In the genomic region with DNA sequence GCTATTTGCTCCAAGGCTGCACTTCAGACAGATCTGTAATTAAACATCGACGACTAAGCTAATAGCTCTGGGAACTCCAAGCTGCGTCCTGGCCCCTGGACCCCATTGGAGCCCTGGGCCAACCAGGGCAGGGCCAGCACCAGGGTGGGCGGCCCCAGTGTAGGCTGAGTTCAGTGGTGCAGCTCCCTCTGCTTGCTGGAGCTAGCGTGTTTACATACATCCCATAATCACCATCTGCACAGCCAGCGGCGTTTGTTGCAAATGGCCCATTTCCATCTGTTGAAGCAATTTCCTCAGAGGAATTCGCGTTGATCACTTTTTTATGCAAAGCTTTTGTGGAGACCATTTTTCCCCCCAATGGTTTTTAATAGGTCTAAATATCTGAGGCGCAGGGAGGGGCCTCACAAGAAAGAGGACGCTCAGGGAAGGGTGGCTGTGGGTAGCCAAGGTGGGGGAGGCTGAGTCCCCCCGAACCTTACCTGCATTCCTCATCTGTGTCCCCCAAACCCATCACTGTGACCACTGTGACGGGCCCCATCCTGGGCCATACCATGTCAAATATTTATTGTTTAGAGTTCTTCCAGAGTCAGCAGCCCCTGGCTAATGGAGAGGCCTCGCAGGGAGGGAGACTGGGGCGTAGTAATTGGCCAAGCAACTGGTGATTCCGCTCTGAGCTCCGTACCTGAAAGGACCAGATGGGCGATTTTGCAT, we compare ENCODE assay signal across 10 mouse cellular contexts.
DNase-seq lines count a peak whose midpoint lies in the region; ATAC-seq and TF ChIP-seq lines count a peak whose summit lies in the region.
"Had no signal": no experiment of that assay in that cellular context is flagged by ENCODE, and none has a peak within 500 bp of the region (broad histone marks: within the 10 kb centered on the region; RNA-seq: fewer than 3 reads in every experiment).

No protein-coding gene starts in this region.

- H3K36me3 ChIP-seq in hindbrain, embryonic 15.5 days = no peaks in the 10 kb centered on the region
- no peaks in the 10 kb centered on the region for H3K36me3 ChIP-seq in midbrain, embryonic 16.5 days (ENCODE audit: control insufficient read depth, insufficient read depth, low read length)
- H3K36me3 ChIP-seq: liver, embryonic 12.5 days had no signal

- H3K9ac ChIP-seq in hindbrain, embryonic 15.5 days = no peak overlapping the region
- H3K9ac ChIP-seq in midbrain, embryonic 16.5 days (ENCODE audit: low read depth, low read length) = no peak overlapping the region
- H3K9ac ChIP-seq: liver, embryonic 12.5 days had no signal

- H3K4me3 ChIP-seq in hindbrain, embryonic 15.5 days = no peak overlapping the region
- no peak overlapping the region for H3K4me3 ChIP-seq in midbrain, embryonic 16.5 days (ENCODE audit: low read depth, low read length)
- no peak overlapping the region for H3K4me3 ChIP-seq in cerebellum, adult 2 months (replicated peaks; ENCODE audit: insufficient read depth, low read depth, low read length)
- H3K4me3 ChIP-seq: liver, embryonic 12.5 days had no signal

- no peaks in the 10 kb centered on the region for H3K27me3 ChIP-seq in hindbrain, embryonic 15.5 days
- no peaks in the 10 kb centered on the region for H3K27me3 ChIP-seq in midbrain, embryonic 16.5 days (ENCODE audit: control insufficient read depth, insufficient read depth, low read depth, low read length)
- no peaks in the 10 kb centered on the region for H3K27me3 ChIP-seq in cerebellum, adult 2 months (ENCODE audit: control insufficient read depth, insufficient read depth, low read length)

- no peak for TF ChIP-seq CTCF in brain, embryonic 14.5 days (IDR thresholded peaks at IDR 0.05; ENCODE audit: borderline replicate concordance, extremely low read depth, insufficient read depth, insufficient read length)
- no peak for TF ChIP-seq CTCF in cerebellum, adult 2 months (IDR thresholded peaks at IDR 0.05; ENCODE audit: borderline replicate concordance, insufficient read depth, low read depth, low read length)

- DNase-seq in embryo, embryonic 11 days = peak; percentile 47
- DNase-seq in embryo, embryonic 10 days (ENCODE audit: low spot score) = no peak
- DNase-seq in brain, embryonic 14.5 days (ENCODE audit: low read depth) = peak; percentile 94
- no peak for DNase-seq in heart, adult 9 months (ENCODE audit: low spot score in 2 of 2)
- DNase-seq in cerebellum, adult 11 months = no peak
- no peak for DNase-seq in cerebellum, adult 2 months
- DNase-seq: heart, adult 18-20 months had no signal

- H3K9me3 ChIP-seq in hindbrain, embryonic 15.5 days = no peaks in the 10 kb centered on the region
- H3K9me3 ChIP-seq in midbrain, embryonic 16.5 days (replicated peaks; ENCODE audit: control insufficient read depth, low read length, poor library complexity, severe bottlenecking) = no peaks in the 10 kb centered on the region
- H3K9me3 ChIP-seq: liver, embryonic 12.5 days had no signal

- 17% methylated on average over 18 of the region's 18 CpGs for WGBS in hindbrain, embryonic 15.5 days
- WGBS in midbrain, embryonic 16.5 days = 34% methylated on average over 18 of the region's 18 CpGs
- WGBS in cerebellum, adult 2 months = 33% methylated on average over 18 of the region's 18 CpGs

- TF ChIP-seq POLR2A in brain, embryonic 14.5 days (IDR thresholded peaks at IDR 0.05; ENCODE audit: borderline replicate concordance, extremely low read depth, insufficient read depth, insufficient read length, poor library complexity, severe bottlenecking) = no peak
- no peak for TF ChIP-seq POLR2A in cerebellum, adult 2 months (IDR thresholded peaks at IDR 0.05; ENCODE audit: borderline replicate concordance, insufficient read depth, low read length)

- peak overlapping the region; percentile 63 for H3K27ac ChIP-seq in hindbrain, embryonic 15.5 days (replicated peaks)
- H3K27ac ChIP-seq in midbrain, embryonic 16.5 days (ENCODE audit: low read length) = 0 out of 2 replicates have a peak overlapping the region, but pooled peaks have one; percentile 28
- H3K27ac ChIP-seq in cerebellum, adult 2 months (ENCODE audit: insufficient read depth, low read length) = no peak overlapping the region
- H3K27ac ChIP-seq: liver, embryonic 12.5 days had no signal

- peak overlapping the region; percentile 4; the same call in 1 of the 2 replicates for H3K4me2 ChIP-seq in hindbrain, embryonic 15.5 days
- no peak overlapping the region for H3K4me2 ChIP-seq in midbrain, embryonic 16.5 days (ENCODE audit: low read length)
- H3K4me2 ChIP-seq: liver, embryonic 12.5 days had no signal

- H3K4me1 ChIP-seq in hindbrain, embryonic 15.5 days (replicated peaks) = peaks cover 37% of the 10 kb centered on the region
- peaks cover 24% of the 10 kb centered on the region for H3K4me1 ChIP-seq in midbrain, embryonic 16.5 days (ENCODE audit: control insufficient read depth, insufficient read depth, low read length)
- no peaks in the 10 kb centered on the region for H3K4me1 ChIP-seq in cerebellum, adult 2 months (ENCODE audit: control insufficient read depth, insufficient read depth, low read length)
- H3K4me1 ChIP-seq: liver, embryonic 12.5 days had no signal

- ATAC-seq in hindbrain, embryonic 15.5 days (ENCODE audit: low FRiP score, low read depth) = peak; percentile 66
- no peak; the same call in 1 of the 2 replicates for ATAC-seq in midbrain, embryonic 16.5 days
- ATAC-seq: liver, embryonic 12.5 days had no signal

Comparison
In these comparisons a context has a peak if more than half of its experiments do, and no peak if none do; other contexts are left out.
1. DNase-seq: peak in embryo, embryonic 11 days (single experiment) and brain, embryonic 14.5 days (single experiment); none in embryo, embryonic 10 days (single experiment), heart, adult 9 months (0 of 2), cerebellum, adult 11 months (single experiment) and cerebellum, adult 2 months (0 of 2).